In genomic region chr8:108713346-108714142, GRCm38 (mm10) we compare ENCODE assay signal across 7 mouse cellular contexts.
A peak's percentile ranks its signal among the peaks of the same experiment; 100 is the strongest.
DNase-seq lines count a peak whose midpoint lies in the region; ATAC-seq lines count a peak whose summit lies in the region.

No protein-coding gene starts in this region.

- DNase-seq in lung, postnatal 36 days = no peak
- DNase-seq in liver, embryonic 13.5 days = no peak
- DNase-seq in spleen, postnatal 4 days (ENCODE audit: low spot score in 2 of 2) = no peak
- DNase-seq in layer of hippocampus, postnatal 10 days (ENCODE audit: low spot score in 2 of 2) = no peak
- no peak for DNase-seq in c-Kit-positive CD71-positive TER-119-positive erythroid progenitor cells, embryonic 14.5 days (ENCODE audit: low spot score)

- peak overlapping the region; percentile 74 for H3K4me3 ChIP-seq in lung, embryonic 16.5 days (ENCODE audit: low read length)
- peak overlapping the region; percentile 60 for H3K4me3 ChIP-seq in forebrain, embryonic 15.5 days
- peak overlapping the region; percentile 62 for H3K4me3 ChIP-seq in liver, embryonic 13.5 days (replicated peaks)

- 33% methylated on average over 19 of the region's 19 CpGs for WGBS in lung, embryonic 16.5 days
- 20% methylated on average over 19 of the region's 19 CpGs for WGBS in forebrain, embryonic 15.5 days
- WGBS in liver, embryonic 13.5 days (ENCODE audit: insufficient replicate concordance) = 42% methylated on average over 19 of the region's 19 CpGs

- H3K4me2 ChIP-seq in lung, embryonic 16.5 days (ENCODE audit: low read depth, low read length) = peak overlapping the region; percentile 90
- peak overlapping the region; percentile 85 for H3K4me2 ChIP-seq in forebrain, embryonic 15.5 days (replicated peaks)
- H3K4me2 ChIP-seq in liver, embryonic 13.5 days = peak overlapping the region; percentile 71

- no peaks in the 10 kb centered on the region for H3K36me3 ChIP-seq in lung, embryonic 16.5 days (ENCODE audit: control insufficient read depth, insufficient read depth, low read length)
- no peaks in the 10 kb centered on the region for H3K36me3 ChIP-seq in forebrain, embryonic 15.5 days
- H3K36me3 ChIP-seq in liver, embryonic 13.5 days = no peaks in the 10 kb centered on the region

- peaks cover 73% of the 10 kb centered on the region for H3K4me1 ChIP-seq in lung, embryonic 16.5 days (replicated peaks; ENCODE audit: control insufficient read depth, insufficient read depth, low read length)
- H3K4me1 ChIP-seq in forebrain, embryonic 15.5 days = peaks cover 81% of the 10 kb centered on the region
- peaks cover 78% of the 10 kb centered on the region for H3K4me1 ChIP-seq in liver, embryonic 13.5 days (replicated peaks)

- no peak for ATAC-seq in lung, embryonic 16.5 days (ENCODE audit: low read depth)
- ATAC-seq in forebrain, embryonic 15.5 days (replicated peaks) = no peak
- no peak for ATAC-seq in liver, embryonic 13.5 days (ENCODE audit: low read depth)

- no peaks in the 10 kb centered on the region for H3K27me3 ChIP-seq in lung, embryonic 16.5 days (ENCODE audit: control insufficient read depth, insufficient read depth, low read depth, low read length)
- H3K27me3 ChIP-seq in forebrain, embryonic 15.5 days = peaks cover 32% of the 10 kb centered on the region
- H3K27me3 ChIP-seq in liver, embryonic 13.5 days = peaks cover 84% of the 10 kb centered on the region

- peak overlapping the region; percentile 97 for H3K27ac ChIP-seq in lung, embryonic 16.5 days (ENCODE audit: low read length)
- H3K27ac ChIP-seq in forebrain, embryonic 15.5 days (replicated peaks) = peak overlapping the region; percentile 81
- peak overlapping the region; percentile 69 for H3K27ac ChIP-seq in liver, embryonic 13.5 days

- H3K9me3 ChIP-seq in lung, embryonic 16.5 days (ENCODE audit: control insufficient read depth, low read length) = no peaks in the 10 kb centered on the region
- no peaks in the 10 kb centered on the region for H3K9me3 ChIP-seq in forebrain, embryonic 15.5 days
- H3K9me3 ChIP-seq in liver, embryonic 13.5 days (replicated peaks) = no peaks in the 10 kb centered on the region

- H3K9ac ChIP-seq in lung, embryonic 16.5 days (ENCODE audit: low read length) = peak overlapping the region; percentile 91
- peak overlapping the region; percentile 65 for H3K9ac ChIP-seq in forebrain, embryonic 15.5 days (replicated peaks)
- peak overlapping the region; percentile 70 for H3K9ac ChIP-seq in liver, embryonic 13.5 days
